8 mouse cellular contexts compared by ENCODE assay signal in the genomic region with DNA sequence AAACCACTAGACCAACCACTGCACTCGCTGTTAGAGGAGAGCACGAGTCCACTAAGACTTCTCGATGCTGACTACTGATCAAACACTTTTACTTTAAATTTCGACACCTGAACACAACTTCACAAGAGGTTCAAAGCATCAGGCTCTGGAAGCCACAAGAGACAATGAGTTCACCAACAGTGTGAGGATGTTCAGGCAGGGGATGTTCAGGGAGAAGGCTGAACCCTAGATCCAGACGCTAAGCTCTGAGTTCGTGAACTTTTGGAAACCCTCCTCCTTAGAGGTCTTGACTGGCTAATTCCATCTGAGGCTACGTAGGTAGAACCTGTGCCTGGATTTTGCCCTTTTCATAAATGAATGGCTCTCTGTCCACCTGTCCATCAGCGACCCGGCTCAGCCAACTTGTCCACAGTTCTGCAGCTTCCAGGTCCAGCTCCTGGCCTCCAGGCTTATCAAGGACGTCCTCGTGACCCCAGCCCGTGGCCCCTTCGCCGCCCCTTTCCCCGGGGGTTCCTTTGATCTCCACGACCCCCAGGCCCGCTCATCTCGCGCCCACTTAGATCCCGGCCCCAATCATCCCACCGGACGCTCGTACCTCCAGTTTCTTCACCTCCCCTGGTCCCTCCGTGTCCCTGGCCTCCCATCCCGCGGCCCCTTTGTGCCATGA. TPM values are rescaled to one million over a fixed set of nuclear protein-coding genes. Genes with fewer than 3 reads are reported as not detected.
DNase-seq lines count a peak whose midpoint lies in the region; ATAC-seq and TF ChIP-seq lines count a peak whose summit lies in the region.

No protein-coding gene starts in this region.

- peak overlapping the region; percentile 94 for H3K9ac ChIP-seq in heart, adult 2 months (ENCODE audit: low read depth, low read length)
- H3K9ac ChIP-seq in liver, embryonic 12.5 days: peak overlapping the region; percentile 98

- intact Hi-C loops in heart, adult 2 months (cut with DNase I): loop anchor here (5.0 kb wide), 1 partner anchor 445 kb away; the partner anchor contains the start of gene Fbxo48

- ATAC-seq in hematopoietic stem cell, adult 5-6 weeks (replicated peaks in 1 of 2; ENCODE audit: insufficient read depth in 1 of 2, low FRiP score in 2 of 2, low TSS enrichment in 1 of 2, low read depth in 1 of 2, poor library complexity in 2 of 2, severe bottlenecking in 2 of 2): peak; percentile 9 to 34; a peak in 3 of 4 replicates
- ATAC-seq in liver, embryonic 12.5 days: peak; percentile 40

- peak overlapping the region; percentile 77 for H3K4me3 ChIP-seq in heart, adult 2 months
- H3K4me3 ChIP-seq in C2C12 (ENCODE audit: insufficient read depth, poor library complexity, severe bottlenecking): peak overlapping the region; percentile 95
- peak overlapping the region; percentile 97 for H3K4me3 ChIP-seq in liver, embryonic 12.5 days
- H3K4me3 ChIP-seq in olfactory bulb, adult 2 months (ENCODE audit: insufficient read depth, low read depth, low read length): peak overlapping the region; percentile 76

- 3% methylated on average over 26 of the region's 26 CpGs for WGBS in heart, adult 2 months
- 2% methylated on average over 26 of the region's 26 CpGs for WGBS in liver, embryonic 12.5 days (ENCODE audit: insufficient replicate concordance)
- 2% methylated on average over 26 of the region's 26 CpGs for WGBS in olfactory bulb, adult 2 months

- H3K9me3 ChIP-seq in liver, embryonic 12.5 days (replicated peaks): no peaks in the 10 kb centered on the region

- peaks cover 17% of the 10 kb centered on the region for H3K36me3 ChIP-seq in heart, adult 2 months (ENCODE audit: control insufficient read depth, insufficient read depth, low read length)
- H3K36me3 ChIP-seq in C2C12 (ENCODE audit: control insufficient read depth, insufficient read depth): peaks cover 42% of the 10 kb centered on the region
- peaks cover 34% of the 10 kb centered on the region for H3K36me3 ChIP-seq in liver, embryonic 12.5 days

- no peak for TF ChIP-seq EP300 in heart, adult 2 months (IDR thresholded peaks at IDR 0.05; ENCODE audit: insufficient read depth, low read depth, low read length)

- H3K4me2 ChIP-seq in liver, embryonic 12.5 days: peak overlapping the region; percentile 67

- peaks cover 1% of the 10 kb centered on the region for H3K4me1 ChIP-seq in heart, adult 2 months (ENCODE audit: control insufficient read depth, insufficient read depth, low read length)
- peaks cover 40% of the 10 kb centered on the region for H3K4me1 ChIP-seq in liver, embryonic 12.5 days
- H3K4me1 ChIP-seq in olfactory bulb, adult 2 months (ENCODE audit: control insufficient read depth, insufficient read depth, low read length): no peaks in the 10 kb centered on the region

- H3K79me3 ChIP-seq in C2C12 (ENCODE audit: low read depth): peaks cover 34% of the 10 kb centered on the region

- no peak for DNase-seq in heart, adult 2 months
- DNase-seq in heart, adult 9 months (ENCODE audit: low spot score in 2 of 2): no peak
- DNase-seq in c-Kit-negative CD71-positive TER-119-positive erythroid progenitor cells, embryonic 14.5 days (ENCODE audit: low read depth, low spot score): peak; percentile 42
- DNase-seq in urinary bladder, postnatal 25 days (ENCODE audit: low spot score): no peak

- H3K79me2 ChIP-seq in heart, adult 2 months (replicated peaks; ENCODE audit: control insufficient read depth, insufficient read depth, low read length): no peaks in the 10 kb centered on the region; the same call in 1 of the 2 replicates
- peaks cover 53% of the 10 kb centered on the region for H3K79me2 ChIP-seq in C2C12 (ENCODE audit: control insufficient read depth, insufficient read depth)

- H3ac ChIP-seq in C2C12 (ENCODE audit: control insufficient read depth, insufficient read length, low read depth): peak overlapping the region; percentile 98

- no peak for TF ChIP-seq POLR2A in heart, adult 2 months (IDR thresholded peaks at IDR 0.05; ENCODE audit: insufficient read depth, low read depth, low read length)
- no peak for TF ChIP-seq POLR2A in olfactory bulb, adult 2 months (IDR thresholded peaks at IDR 0.05; ENCODE audit: insufficient read depth, low read depth, low read length)

- peak overlapping the region; percentile 96 for H3K27ac ChIP-seq in heart, adult 2 months
- H3K27ac ChIP-seq in liver, embryonic 12.5 days: peak overlapping the region; percentile 91
- H3K27ac ChIP-seq in olfactory bulb, adult 2 months (ENCODE audit: insufficient read depth, low read depth, low read length): peak overlapping the region; percentile 34; the same call in 1 of the 2 replicates

- H3K27me3 ChIP-seq in heart, adult 2 months (ENCODE audit: control insufficient read depth, insufficient read depth, low read length): no peaks in the 10 kb centered on the region
- H3K27me3 ChIP-seq in C2C12 (ENCODE audit: control insufficient read depth, insufficient read depth, insufficient read length): no peaks in the 10 kb centered on the region
- no peaks in the 10 kb centered on the region for H3K27me3 ChIP-seq in liver, embryonic 12.5 days (replicated peaks)

- no peak for TF ChIP-seq CTCF in heart, adult 2 months (IDR thresholded peaks at IDR 0.05)
- no peak for TF ChIP-seq CTCF in C2C12 (IDR thresholded peaks at IDR 0.05; ENCODE audit: control insufficient read depth, insufficient read depth, insufficient read length)
- TF ChIP-seq CTCF in olfactory bulb, adult 2 months (IDR thresholded peaks at IDR 0.05; ENCODE audit: insufficient read depth, low read depth, low read length): no peak

TF ChIP-seq in C2C12, 6 proteins besides CTCF, POLR2A, EP300 and RAD21:
- TF ChIP-seq USF1 (IDR thresholded peaks at IDR 0.05; ENCODE audit: low read depth) (no peak), MYOG (IDR thresholded peaks at IDR 0.05; ENCODE audit: control insufficient read depth, extremely low read depth, insufficient read length) (no peak), MYOD1 (IDR thresholded peaks at IDR 0.05; ENCODE audit: control insufficient read depth, insufficient read length, low read depth) (no peak), FOSL1 (IDR thresholded peaks at IDR 0.05; ENCODE audit: insufficient read depth, low read length, poor library complexity, severe bottlenecking) (no peak), MAX (IDR thresholded peaks at IDR 0.05) (no peak), CEBPB (IDR thresholded peaks at IDR 0.05; ENCODE audit: low read depth) (no peak)

RNA-seq across cellular contexts. Expression of gene Sec61g, which starts 0.8 kb away (rescaled TPM):
- total RNA-seq in heart, adult 2 months (2021): 1 to 10 TPM; 2.6 to 4.0 TPM
- 17.5 and 18.0 TPM in 2 replicates for polyA plus RNA-seq in heart, adult 2 months (2012; rRNA removed)
- polyA plus RNA-seq in C2C12 (2012; fragmentation: generic; extraction: Trizol): 26.7 TPM
- total RNA-seq in hematopoietic stem cell, adult 5-6 weeks (2017): 7.3 and 12.4 TPM in 2 replicates
- polyA plus RNA-seq in liver, embryonic 12.5 days (2016; fragmentation: Nextera tagmentation; extraction: Ambion mirVana): 37.7 and 38.8 TPM in 2 replicates
- not detected in 2 replicates for polyA plus RNA-seq in olfactory bulb, adult 2 months (2012; ENCODE audit: insufficient read depth, insufficient read length, low replicate concordance, missing spikeins)

Comparison
In these comparisons a context has a peak if more than half of its experiments do, and no peak if none do; other contexts are left out.
1. H3K27ac ChIP-seq: peak in every context shown above with its lines; median percentile 96 in heart, adult 2 months; 91 in liver, embryonic 12.5 days; 34 in olfactory bulb, adult 2 months.